In the genomic region with DNA sequence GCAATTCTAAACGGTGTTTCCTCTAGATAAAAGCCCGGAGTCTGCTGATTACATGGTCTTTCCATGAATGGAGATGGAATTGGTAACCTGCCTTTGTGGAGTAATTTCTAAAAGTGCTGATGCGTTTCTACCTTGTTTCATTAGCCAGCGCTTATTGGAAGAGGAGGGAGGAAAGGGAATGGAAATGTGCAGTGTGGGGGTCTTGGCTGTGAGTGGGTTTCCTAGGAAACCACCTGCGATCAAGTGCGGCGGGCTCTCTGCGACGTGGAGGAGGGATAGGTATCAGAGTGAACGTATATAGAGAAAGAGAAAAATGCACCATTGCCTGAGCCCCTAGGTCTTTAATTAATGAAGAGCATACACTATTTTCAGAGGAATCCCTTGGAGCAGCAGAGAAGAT, we compare ENCODE assay signal across 17 mouse cellular contexts.
DNase-seq lines count a peak whose midpoint lies in the region; ATAC-seq and TF ChIP-seq lines count a peak whose summit lies in the region.
"Had no signal": no experiment of that assay in that cellular context is flagged by ENCODE, and none has a peak within 500 bp of the region (broad histone marks: within the 10 kb centered on the region; RNA-seq: fewer than 3 reads in every experiment).

No protein-coding gene starts in this region.

- no peaks in the 10 kb centered on the region for H3K27me3 ChIP-seq in hindbrain, embryonic 13.5 days
- H3K27me3 ChIP-seq in hindbrain, embryonic 11.5 days (ENCODE audit: control insufficient read depth, insufficient read depth, low read length), result no peaks in the 10 kb centered on the region; the same call in 1 of the 2 replicates
- H3K27me3 ChIP-seq in forebrain, embryonic 14.5 days (replicated peaks; ENCODE audit: control insufficient read depth, insufficient read depth, low read length), result no peaks in the 10 kb centered on the region
- H3K27me3 ChIP-seq in hindbrain, embryonic 14.5 days (ENCODE audit: control insufficient read depth, insufficient read depth, low read length), result no peaks in the 10 kb centered on the region
- no peaks in the 10 kb centered on the region for H3K27me3 ChIP-seq in midbrain, postnatal 0 days (ENCODE audit: insufficient read depth, low read length)
- H3K27me3 ChIP-seq: heart, embryonic 12.5 days; intestine, embryonic 15.5 days; limb, embryonic 15.5 days had no signal

- no peaks in the 10 kb centered on the region for H3K9me3 ChIP-seq in hindbrain, embryonic 13.5 days
- no peaks in the 10 kb centered on the region for H3K9me3 ChIP-seq in hindbrain, embryonic 11.5 days (ENCODE audit: control insufficient read depth, low read length)
- no peaks in the 10 kb centered on the region for H3K9me3 ChIP-seq in forebrain, embryonic 14.5 days (replicated peaks; ENCODE audit: control insufficient read depth, low read length)
- H3K9me3 ChIP-seq in hindbrain, embryonic 14.5 days (ENCODE audit: control insufficient read depth, low read length), result no peaks in the 10 kb centered on the region
- no peaks in the 10 kb centered on the region for H3K9me3 ChIP-seq in midbrain, postnatal 0 days (ENCODE audit: low read length)
- H3K9me3 ChIP-seq: intestine, embryonic 15.5 days; limb, embryonic 15.5 days had no signal

- ATAC-seq in hindbrain, embryonic 13.5 days (ENCODE audit: low FRiP score), result peak; percentile 90
- ATAC-seq in hindbrain, embryonic 11.5 days (ENCODE audit: low FRiP score), result no peak
- peak; percentile 84; the same call in 1 of the 2 replicates for ATAC-seq in forebrain, embryonic 14.5 days
- ATAC-seq in hindbrain, embryonic 14.5 days (ENCODE audit: low FRiP score), result peak; percentile 91
- peak; percentile 86 for ATAC-seq in midbrain, postnatal 0 days (ENCODE audit: low FRiP score)
- ATAC-seq: intestine, embryonic 15.5 days; lung, postnatal 0 days had no signal

- no peak for DNase-seq in hindbrain, embryonic 11.5 days (ENCODE audit: low spot score)
- peak; percentile 55 for DNase-seq in forebrain, embryonic 14.5 days (ENCODE audit: low spot score)
- DNase-seq in hindbrain, embryonic 14.5 days (ENCODE audit: low spot score), result no peak
- peak; percentile 73 for DNase-seq in midbrain, postnatal 0 days (ENCODE audit: low spot score)
- no peak for DNase-seq in cerebellum, adult 18-20 months
- DNase-seq in lung, postnatal 25 days (ENCODE audit: low spot score), result no peak
- DNase-seq: adrenal gland, adult 8-10 months; cerebellum, adult 9-11 months; heart, postnatal 36 days; kidney, adult 9 months; kidney, postnatal 25 days; thymus, adult 2 months had no signal

- H3K27ac ChIP-seq in hindbrain, embryonic 13.5 days, result peak overlapping the region; percentile 86
- no peak overlapping the region for H3K27ac ChIP-seq in hindbrain, embryonic 11.5 days (ENCODE audit: low read depth, low read length)
- peak overlapping the region; percentile 62 for H3K27ac ChIP-seq in forebrain, embryonic 14.5 days (ENCODE audit: low read depth, low read length)
- H3K27ac ChIP-seq in hindbrain, embryonic 14.5 days, result peak overlapping the region; percentile 78
- peak overlapping the region; percentile 64 for H3K27ac ChIP-seq in midbrain, postnatal 0 days (ENCODE audit: low read depth, low read length)
- H3K27ac ChIP-seq: intestine, embryonic 15.5 days; limb, embryonic 15.5 days had no signal

- H3K4me1 ChIP-seq in hindbrain, embryonic 13.5 days (replicated peaks), result peaks cover 27% of the 10 kb centered on the region
- H3K4me1 ChIP-seq in hindbrain, embryonic 11.5 days (replicated peaks; ENCODE audit: control insufficient read depth, insufficient read depth, low read length), result 0 out of 2 replicates have a peak, but pooled peaks cover 2% of the 10 kb centered on the region
- H3K4me1 ChIP-seq in forebrain, embryonic 14.5 days (ENCODE audit: control insufficient read depth, insufficient read depth, low read length), result peaks cover 9% of the 10 kb centered on the region; the same call in 1 of the 2 replicates
- peaks cover 23% of the 10 kb centered on the region for H3K4me1 ChIP-seq in hindbrain, embryonic 14.5 days (replicated peaks; ENCODE audit: control insufficient read depth, insufficient read depth, low read length)
- H3K4me1 ChIP-seq in midbrain, postnatal 0 days (ENCODE audit: insufficient read depth, low read length), result peaks cover 17% of the 10 kb centered on the region; the same call in 1 of the 2 replicates
- H3K4me1 ChIP-seq: intestine, embryonic 15.5 days had no signal

- peak overlapping the region; percentile 53 for H3K9ac ChIP-seq in hindbrain, embryonic 13.5 days
- no peak overlapping the region for H3K9ac ChIP-seq in hindbrain, embryonic 11.5 days (ENCODE audit: low read depth, low read length)
- peak overlapping the region; percentile 35 for H3K9ac ChIP-seq in forebrain, embryonic 14.5 days (ENCODE audit: low read length)
- H3K9ac ChIP-seq in hindbrain, embryonic 14.5 days, result peak overlapping the region; percentile 12; the same call in 1 of the 2 replicates
- H3K9ac ChIP-seq in midbrain, postnatal 0 days (replicated peaks; ENCODE audit: low read length, poor library complexity, severe bottlenecking), result no peak overlapping the region
- H3K9ac ChIP-seq: heart, embryonic 12.5 days; intestine, embryonic 15.5 days; limb, embryonic 15.5 days had no signal

- H3K4me2 ChIP-seq in hindbrain, embryonic 13.5 days, result peak overlapping the region; percentile 30; the same call in 1 of the 2 replicates
- no peak overlapping the region for H3K4me2 ChIP-seq in hindbrain, embryonic 11.5 days (replicated peaks; ENCODE audit: low read depth, low read length)
- no peak overlapping the region for H3K4me2 ChIP-seq in forebrain, embryonic 14.5 days (ENCODE audit: low read length)
- H3K4me2 ChIP-seq in hindbrain, embryonic 14.5 days (replicated peaks), result peak overlapping the region; percentile 25
- peak overlapping the region; percentile 33 for H3K4me2 ChIP-seq in midbrain, postnatal 0 days (ENCODE audit: low read depth, low read length, poor library complexity, severe bottlenecking)
- H3K4me2 ChIP-seq: heart, embryonic 12.5 days; intestine, embryonic 15.5 days; limb, embryonic 15.5 days had no signal

- H3K4me3 ChIP-seq in hindbrain, embryonic 13.5 days, result no peak overlapping the region
- no peak overlapping the region for H3K4me3 ChIP-seq in hindbrain, embryonic 11.5 days (ENCODE audit: low read depth, low read length)
- H3K4me3 ChIP-seq in forebrain, embryonic 14.5 days (ENCODE audit: low read depth, low read length), result no peak overlapping the region
- H3K4me3 ChIP-seq in hindbrain, embryonic 14.5 days (replicated peaks; ENCODE audit: low read length), result no peak overlapping the region
- H3K4me3 ChIP-seq in midbrain, postnatal 0 days (ENCODE audit: low read depth, low read length), result no peak overlapping the region
- H3K4me3 ChIP-seq: heart, embryonic 12.5 days; intestine, embryonic 15.5 days; limb, embryonic 15.5 days had no signal

- no peak for TF ChIP-seq CTCF in midbrain, postnatal 0 days (IDR thresholded peaks at IDR 0.05)

- WGBS in hindbrain, embryonic 13.5 days, result 33% methylated on average over 10 of the region's 10 CpGs
- WGBS in hindbrain, embryonic 11.5 days, result 68% methylated on average over 10 of the region's 10 CpGs
- WGBS in forebrain, embryonic 14.5 days, result 48% methylated on average over 10 of the region's 10 CpGs
- 35% methylated on average over 10 of the region's 10 CpGs for WGBS in hindbrain, embryonic 14.5 days
- WGBS in midbrain, postnatal 0 days, result 24% methylated on average over 10 of the region's 10 CpGs

- peaks cover 5% of the 10 kb centered on the region for H3K36me3 ChIP-seq in hindbrain, embryonic 13.5 days
- H3K36me3 ChIP-seq in hindbrain, embryonic 11.5 days (ENCODE audit: control insufficient read depth, insufficient read depth, low read length), result no peaks in the 10 kb centered on the region
- no peaks in the 10 kb centered on the region for H3K36me3 ChIP-seq in forebrain, embryonic 14.5 days (ENCODE audit: control insufficient read depth, insufficient read depth, low read length)
- no peaks in the 10 kb centered on the region for H3K36me3 ChIP-seq in hindbrain, embryonic 14.5 days (replicated peaks; ENCODE audit: control insufficient read depth, insufficient read depth)
- no peaks in the 10 kb centered on the region for H3K36me3 ChIP-seq in midbrain, postnatal 0 days (ENCODE audit: insufficient read depth, low read length)
- H3K36me3 ChIP-seq: heart, embryonic 12.5 days; intestine, embryonic 15.5 days; limb, embryonic 15.5 days had no signal

Comparison
In these comparisons a context has a peak if more than half of its experiments do, and no peak if none do; other contexts are left out.
1. H3K4me2 ChIP-seq: peak in hindbrain, embryonic 13.5 days (single experiment), hindbrain, embryonic 14.5 days (single experiment) and midbrain, postnatal 0 days (single experiment); none in hindbrain, embryonic 11.5 days (single experiment) and forebrain, embryonic 14.5 days (single experiment).
2. H3K9ac ChIP-seq: peak in hindbrain, embryonic 13.5 days (single experiment), forebrain, embryonic 14.5 days (single experiment) and hindbrain, embryonic 14.5 days (single experiment); none in hindbrain, embryonic 11.5 days (single experiment) and midbrain, postnatal 0 days (single experiment).
3. DNase-seq: peak in forebrain, embryonic 14.5 days (single experiment) and midbrain, postnatal 0 days (single experiment); none in hindbrain, embryonic 11.5 days (single experiment), hindbrain, embryonic 14.5 days (single experiment), cerebellum, adult 18-20 months (0 of 2) and lung, postnatal 25 days (single experiment).